Mouse (Mus musculus) MEL (cell line): ENCODE data around the gene Antxr1. TPM values are rescaled to one million over a fixed set of nuclear protein-coding genes. Genes with fewer than 3 reads are reported as not detected.
A peak's percentile ranks its signal among the peaks of the same experiment; 100 is the strongest.

ENCODE experiments used
- DNase-seq: peaks from one replicate; pipeline ENCODE4 v3.0.0; 2011; ENCODE audit warnings: low read depth, low spot score
- H3K27ac ChIP-seq: 2 replicates; pipeline ENCODE4 v1.5.1; 2012; ENCODE audit warnings: low read depth, mild to moderate bottlenecking, control low read depth, low read length, moderate library complexity; ENCODE audit not compliant: control insufficient read depth
- H3K27me3 ChIP-seq, 2 experiments: fragments of 150-350 bp in 1 of 2; sonication (generic) in 1 of 2; 2 replicates each; pipeline ENCODE4 v1.6.1; 2012; ENCODE audit warnings: low read length in 2 of 2, mild to moderate bottlenecking in 2 of 2, improper control_type of control experiment in 1 of 2, moderate library complexity in 1 of 2; ENCODE audit not compliant: insufficient read depth in 2 of 2, control insufficient read depth in 1 of 2
- H3K36me3 ChIP-seq, 2 experiments: 2 replicates each; pipeline ENCODE4 v1.6.1; 2012 to 2014; ENCODE audit warnings: low read length in 2 of 2, improper control_type of control experiment in 1 of 2, inconsistent platforms in 1 of 2, mild to moderate bottlenecking in 1 of 2; ENCODE audit not compliant: insufficient read depth in 2 of 2, control insufficient read depth in 1 of 2
- H3K4me1 ChIP-seq, 2 experiments: fragments of 150-350 bp in 1 of 2; sonication (generic) in 1 of 2; 2 replicates each; pipeline ENCODE4 v1.6.1; 2012; ENCODE audit warnings: low read length in 2 of 2, improper control_type of control experiment in 1 of 2, mild to moderate bottlenecking in 1 of 2; ENCODE audit not compliant: insufficient read depth in 2 of 2, control insufficient read depth in 1 of 2
- H3K4me3 ChIP-seq, 2 experiments: fragments of 150-350 bp in 1 of 2; sonication (generic) in 1 of 2; 2 replicates each; pipeline ENCODE4 v1.5.1; 2012; ENCODE audit warnings: low read depth in 2 of 2, low read length in 2 of 2, mild to moderate bottlenecking in 2 of 2, moderate library complexity in 2 of 2, control low read depth in 1 of 2, improper control_type of control experiment in 1 of 2; ENCODE audit not compliant: control insufficient read depth in 1 of 2, insufficient read depth in 1 of 2
- H3K79me2 ChIP-seq: 2 replicates; pipeline ENCODE4 v1.6.1; 2012; ENCODE audit warnings: mild to moderate bottlenecking, low read length, moderate library complexity; ENCODE audit not compliant: control insufficient read depth, poor library complexity, insufficient read depth
- H3K9ac ChIP-seq: 2 replicates; pipeline ENCODE4 v1.6.1; 2012; ENCODE audit warnings: low read depth, mild to moderate bottlenecking, control low read depth, low read length, moderate library complexity; ENCODE audit not compliant: control insufficient read depth, poor library complexity, severe bottlenecking
- H3K9me3 ChIP-seq: fragments of 150-350 bp; sonication (generic); replicated peaks from 2 replicates; pipeline ENCODE4 v1.6.1; 2012; ENCODE audit warnings: mild to moderate bottlenecking, low read length, improper control_type of control experiment, moderate library complexity; ENCODE audit not compliant: insufficient read depth
- BHLHE40 ChIP-seq: IDR thresholded peaks from 2 replicates; pipeline ENCODE4 v1.6.1; 2012; ENCODE audit warnings: low read depth, mild to moderate bottlenecking, inconsistent platforms, low read length, improper control_type of control experiment, borderline replicate concordance
- CHD1 ChIP-seq: IDR thresholded peaks from 2 replicates; pipeline ENCODE4 v1.6.1; 2012; ENCODE audit warnings: low read depth, mild to moderate bottlenecking, inconsistent platforms, low read length, improper control_type of control experiment
- CHD2 ChIP-seq: IDR thresholded peaks from 2 replicates; pipeline ENCODE4 v1.6.1; 2011; ENCODE audit warnings: low read length, improper control_type of control experiment
- E2F4 ChIP-seq: IDR thresholded peaks from 2 replicates; pipeline ENCODE4 v1.6.1; 2011; ENCODE audit warnings: low read depth, low read length, improper control_type of control experiment, borderline replicate concordance
- ELF1 ChIP-seq: IDR thresholded peaks from 2 replicates; pipeline ENCODE4 v1.6.1; 2014; ENCODE audit warnings: low read depth, mild to moderate bottlenecking, inconsistent platforms, low read length, improper control_type of control experiment, moderate library complexity
- EP300 ChIP-seq, 2 experiments: IDR thresholded peaks; 2 replicates each; pipeline ENCODE4 v1.6.1; 2011; ENCODE audit warnings: improper control_type of control experiment in 2 of 2, low read length in 2 of 2, low read depth in 1 of 2, mild to moderate bottlenecking in 1 of 2
- ETS1 ChIP-seq: IDR thresholded peaks from 2 replicates; pipeline ENCODE4 v1.6.1; 2012; ENCODE audit warnings: low read depth, mild to moderate bottlenecking, inconsistent platforms, low read length, improper control_type of control experiment, moderate library complexity
- GABPA ChIP-seq: IDR thresholded peaks from 2 replicates; pipeline ENCODE4 v1.6.1; 2012; ENCODE audit warnings: low read depth, mild to moderate bottlenecking, inconsistent platforms, low read length, improper control_type of control experiment, moderate library complexity
- GATA1 ChIP-seq: IDR thresholded peaks from 2 replicates; pipeline ENCODE4 v1.6.1; 2011; ENCODE audit warnings: low read depth, low read length, improper control_type of control experiment
- JUND ChIP-seq: IDR thresholded peaks from 2 replicates; pipeline ENCODE4 v1.6.1; 2011; ENCODE audit warnings: low read depth, mild to moderate bottlenecking, improper control_type of control experiment, low read length
- KAT2A ChIP-seq: conservative IDR thresholded peaks from 2 replicates; pipeline ENCODE4 v1.6.1; 2012; ENCODE audit warnings: low read depth, low read length, improper control_type of control experiment, inconsistent platforms
- MAFK ChIP-seq: IDR thresholded peaks from 2 replicates; pipeline ENCODE4 v1.6.1; 2011; ENCODE audit warnings: low read depth, mild to moderate bottlenecking, low read length, improper control_type of control experiment, borderline replicate concordance
- MAZ ChIP-seq: IDR thresholded peaks from 2 replicates; pipeline ENCODE4 v1.6.1; 2012; ENCODE audit warnings: low read depth, mild to moderate bottlenecking, inconsistent platforms, low read length, improper control_type of control experiment
- MEF2A ChIP-seq: IDR thresholded peaks from 2 replicates; pipeline ENCODE4 v1.6.1; 2014; ENCODE audit warnings: low read depth, mild to moderate bottlenecking, inconsistent platforms, low read length, improper control_type of control experiment; ENCODE audit not compliant: poor library complexity, insufficient replicate concordance, severe bottlenecking; ENCODE audit errors: extremely low read depth
- MYB ChIP-seq: IDR thresholded peaks from 2 replicates; pipeline ENCODE4 v1.6.1; 2011; ENCODE audit warnings: mild to moderate bottlenecking, low read depth, low read length, improper control_type of control experiment
- MYC ChIP-seq: IDR thresholded peaks from 2 replicates; pipeline ENCODE4 v1.6.1; 2011; ENCODE audit warnings: low read depth, mild to moderate bottlenecking, low read length, improper control_type of control experiment, moderate library complexity
- NELFE ChIP-seq: IDR thresholded peaks from 2 replicates; pipeline ENCODE4 v1.6.1; 2011; ENCODE audit warnings: low read depth, low read length, improper control_type of control experiment
- NRF1 ChIP-seq: IDR thresholded peaks from 2 replicates; pipeline ENCODE4 v1.6.1; 2014; ENCODE audit warnings: low read depth, mild to moderate bottlenecking, inconsistent platforms, low read length, improper control_type of control experiment, moderate library complexity; ENCODE audit not compliant: poor library complexity, insufficient read depth, severe bottlenecking
- POLR2A ChIP-seq, 2 experiments: IDR thresholded peaks; 2 replicates each; pipeline ENCODE4 v1.6.1; 2011 to 2012; ENCODE audit warnings: low read length in 2 of 2, mild to moderate bottlenecking in 2 of 2, control low read depth in 1 of 2, improper control_type of control experiment in 1 of 2, low read depth in 1 of 2, moderate library complexity in 1 of 2; ENCODE audit not compliant: control insufficient read depth in 1 of 2, insufficient read depth in 1 of 2, poor library complexity in 1 of 2
- POLR2AphosphoS2 ChIP-seq: IDR thresholded peaks from 2 replicates; pipeline ENCODE4 v1.6.1; 2011; ENCODE audit warnings: low read length, improper control_type of control experiment
- POLR2AphosphoS5 ChIP-seq: IDR thresholded peaks from 2 replicates; pipeline ENCODE4 v1.6.1; 2012; ENCODE audit warnings: low read depth, borderline replicate concordance, mild to moderate bottlenecking, inconsistent platforms, low read length, moderate library complexity, mixed read lengths
- RAD21 ChIP-seq: IDR thresholded peaks from 2 replicates; pipeline ENCODE4 v1.6.1; 2011; ENCODE audit warnings: mild to moderate bottlenecking, low read depth, low read length, improper control_type of control experiment
- RCOR1 ChIP-seq: IDR thresholded peaks from 2 replicates; pipeline ENCODE4 v1.6.1; 2012; ENCODE audit warnings: low read depth, mild to moderate bottlenecking, inconsistent platforms, low read length, improper control_type of control experiment
- SMC3 ChIP-seq: IDR thresholded peaks from 2 replicates; pipeline ENCODE4 v1.6.1; 2011; ENCODE audit warnings: low read depth, low read length, improper control_type of control experiment
- TBP ChIP-seq: IDR thresholded peaks from 2 replicates; pipeline ENCODE4 v1.8.0; 2011; ENCODE audit warnings: low read depth, low read length, improper control_type of control experiment
- UBTF ChIP-seq: IDR thresholded peaks from 2 replicates; pipeline ENCODE4 v1.6.1; 2012; ENCODE audit warnings: low read depth, mild to moderate bottlenecking, inconsistent platforms, low read length, improper control_type of control experiment, moderate library complexity, borderline replicate concordance; ENCODE audit not compliant: insufficient read depth
- USF2 ChIP-seq, 2 experiments: IDR thresholded peaks; 2 replicates each; pipeline ENCODE4 v1.6.1; 2011 to 2012; ENCODE audit warnings: improper control_type of control experiment in 2 of 2, low read length in 2 of 2, borderline replicate concordance in 1 of 2, inconsistent platforms in 1 of 2, low read depth in 1 of 2, mild to moderate bottlenecking in 1 of 2; ENCODE audit not compliant: insufficient read depth in 1 of 2
- ZC3H11A ChIP-seq: IDR thresholded peaks from 2 replicates; pipeline ENCODE4 v1.6.1; 2012; ENCODE audit warnings: low read depth, mild to moderate bottlenecking, inconsistent platforms, low read length, improper control_type of control experiment
- ZKSCAN1 ChIP-seq: IDR thresholded peaks from 2 replicates; pipeline ENCODE4 v1.6.1; 2012; ENCODE audit warnings: low read depth, mild to moderate bottlenecking, inconsistent platforms, low read length, improper control_type of control experiment, moderate library complexity
- ZMIZ1 ChIP-seq: IDR thresholded peaks from 2 replicates; pipeline ENCODE4 v1.6.1; 2012; ENCODE audit warnings: low read depth, mild to moderate bottlenecking, inconsistent platforms, low read length, improper control_type of control experiment, moderate library complexity
- ZNF384 ChIP-seq: IDR thresholded peaks from 2 replicates; pipeline ENCODE4 v1.6.1; 2012; ENCODE audit warnings: low read depth, mild to moderate bottlenecking, inconsistent platforms, low read length, improper control_type of control experiment
- polyA plus RNA-seq, 2 experiments: library from polyadenylated mRNA; stranded (reverse) in 1 of 2; unstranded in 1 of 2; fragments of >175 nt in 1 of 2; fragments of >200 nt in 1 of 2; gene quantifications; 2 replicates each; pipeline versions ENCODE4 v1.2.1 to v1.2.4; 2012; ENCODE audit warnings: low replicate concordance in 2 of 2, low read depth in 1 of 2; ENCODE audit not compliant: insufficient read length in 2 of 2, insufficient read depth in 1 of 2, missing spikeins in 1 of 2
- total RNA-seq: library from RNA; depleted of rRNA; stranded (reverse); fragments of 300-350 nt; gene quantifications from 2 replicates; pipeline ENCODE4 v1.2.3, GENCODE M21; 2012

Antxr1 gene
- total and polyA plus RNA-seq, 3 experiments, result 0.10 TPM; not detected in 2

GRCm38 (mm10) chr6:87121961-87122360 lies 213.7 kb downstream of the Antxr1 start:
- Histone ChIP-seq H3K4me3 (no peak overlapping the region), H3K9ac (no peak overlapping the region), H3K27me3 (peaks cover 9 to 22% of the 10 kb centered on the region in 2 experiments), H3K27ac (no peak overlapping the region), H3K9me3 (no peaks in the 10 kb centered on the region), H3K79me2 (no peaks in the 10 kb centered on the region), H3K4me1 (no peaks in the 10 kb centered on the region), H3K36me3 (no peaks in the 10 kb centered on the region)
- DNase-seq, result no peak
- TF ChIP-seq E2F4 (no peak), RAD21 (no peak), JUND (no peak), POLR2AphosphoS2 (no peak), MYC (no peak), MEF2A (no peak), BHLHE40 (no peak), MAZ (no peak), ZNF384 (no peak), RCOR1 (no peak), ZC3H11A (no peak), TBP (no peak), EP300 (IDR thresholded peaks at IDR 0.05; ENCODE audit: low read depth in 1 of 2, low read length in 2 of 2) (no peak)

- Histone ChIP-seq H3K36me3 (no peaks in the 10 kb centered on the region), H3K27me3 (peaks cover 9 to 20% of the 10 kb centered on the region in 2 experiments), H3K9ac (no peak overlapping the region), H3K4me1 (no peaks in the 10 kb centered on the region), H3K27ac (no peak overlapping the region), H3K9me3 (no peaks in the 10 kb centered on the region), H3K79me2 (no peaks in the 10 kb centered on the region), H3K4me3 (no peak overlapping the region)
- DNase-seq, result peak; percentile 31
- TF ChIP-seq ETS1 (no peak), GATA1 (no peak), CHD2 (no peak), RAD21 (peak; percentile 40), SMC3 (peak; percentile 35), MAZ (no peak), POLR2A (IDR thresholded peaks at IDR 0.05; ENCODE audit: control insufficient read depth in 1 of 2, insufficient read depth in 1 of 2, low read depth in 1 of 2, low read length in 2 of 2, poor library complexity in 1 of 2) (no peak), KAT2A (no peak), ELF1 (no peak), ZMIZ1 (no peak), UBTF (no peak), MAFK (no peak), POLR2AphosphoS5 (no peak), MEF2A (no peak), MYB (no peak), ZKSCAN1 (no peak), POLR2AphosphoS2 (no peak), NELFE (no peak), BHLHE40 (no peak), USF2 (IDR thresholded peaks at IDR 0.05; ENCODE audit: borderline replicate concordance in 1 of 2, insufficient read depth in 1 of 2, low read depth in 1 of 2, low read length in 2 of 2) (no peak), MYC (no peak), ZNF384 (no peak), GABPA (no peak), CHD1 (no peak), NRF1 (no peak)
Observed at GRCm38 (mm10) chr6:87120661-87121060, 215.0 kb downstream of the Antxr1 start.
